Mouse (Mus musculus) midbrain, embryonic 15.5 days (tissue): Measurements from ENCODE around the gene Dnah17. TPM values are rescaled to one million over a fixed set of nuclear protein-coding genes. Genes with fewer than 3 reads are reported as not detected.

Source experiments
- ATAC-seq: fragments of 200-750 bp; cut with Nextera tagmentation; replicated peaks from 2 replicates; pipeline ENCODE4 v1.8.0; 2017; ENCODE audit warnings: moderate TSS enrichment
- H3K27ac ChIP-seq: fragments of 300-500 bp; sonication (generic); 2 replicates; pipeline ENCODE4 v1.5.1; 2015; ENCODE audit warnings: mild to moderate bottlenecking, inconsistent platforms
- H3K27me3 ChIP-seq: fragments of 300-500 bp; sonication (generic); replicated peaks from 2 replicates; pipeline ENCODE4 v1.6.1; 2015; ENCODE audit warnings: inconsistent platforms
- H3K36me3 ChIP-seq: fragments of 300-500 bp; sonication (generic); replicated peaks from 2 replicates; pipeline ENCODE4 v1.6.1; 2015; ENCODE audit warnings: inconsistent platforms
- H3K4me1 ChIP-seq: fragments of 300-500 bp; sonication (generic); 2 replicates; pipeline ENCODE4 v1.6.1; 2015; ENCODE audit warnings: inconsistent platforms
- H3K4me2 ChIP-seq: fragments of 300-500 bp; sonication (generic); 2 replicates; pipeline ENCODE4 v1.6.1; 2015; ENCODE audit warnings: inconsistent platforms, mild to moderate bottlenecking, moderate library complexity
- H3K4me3 ChIP-seq: fragments of 300-500 bp; sonication (generic); 2 replicates; pipeline ENCODE4 v1.5.1; 2015; ENCODE audit warnings: mild to moderate bottlenecking, inconsistent platforms
- H3K9ac ChIP-seq: fragments of 300-500 bp; sonication (generic); 2 replicates; pipeline ENCODE4 v1.6.1; 2015; ENCODE audit warnings: mild to moderate bottlenecking, inconsistent platforms
- H3K9me3 ChIP-seq: fragments of 300-500 bp; sonication (generic); 2 replicates; pipeline ENCODE4 v1.6.1; 2016; ENCODE audit warnings: inconsistent platforms
- WGBS: fragments of 180-500 bp; shearing (Covaris S2); methylation state at CpG from one replicate; pipeline ENCODE4 v1.1.7; 2015; ENCODE audit warnings: mixed read lengths; 5-methylcytosine and 5-hydroxymethylcytosine counted together
- polyA plus RNA-seq: library from polyadenylated mRNA; unstranded; fragments of >200 nt; fragmentation: Nextera tagmentation; extraction: Ambion mirVana; gene quantifications from 2 replicates; pipeline ENCODE4 v1.2.1, GENCODE M21; 2015

Dnah17 gene
- polyA plus RNA-seq, 1 experiment from 2014 or later = 0.34 TPM

DNA sequence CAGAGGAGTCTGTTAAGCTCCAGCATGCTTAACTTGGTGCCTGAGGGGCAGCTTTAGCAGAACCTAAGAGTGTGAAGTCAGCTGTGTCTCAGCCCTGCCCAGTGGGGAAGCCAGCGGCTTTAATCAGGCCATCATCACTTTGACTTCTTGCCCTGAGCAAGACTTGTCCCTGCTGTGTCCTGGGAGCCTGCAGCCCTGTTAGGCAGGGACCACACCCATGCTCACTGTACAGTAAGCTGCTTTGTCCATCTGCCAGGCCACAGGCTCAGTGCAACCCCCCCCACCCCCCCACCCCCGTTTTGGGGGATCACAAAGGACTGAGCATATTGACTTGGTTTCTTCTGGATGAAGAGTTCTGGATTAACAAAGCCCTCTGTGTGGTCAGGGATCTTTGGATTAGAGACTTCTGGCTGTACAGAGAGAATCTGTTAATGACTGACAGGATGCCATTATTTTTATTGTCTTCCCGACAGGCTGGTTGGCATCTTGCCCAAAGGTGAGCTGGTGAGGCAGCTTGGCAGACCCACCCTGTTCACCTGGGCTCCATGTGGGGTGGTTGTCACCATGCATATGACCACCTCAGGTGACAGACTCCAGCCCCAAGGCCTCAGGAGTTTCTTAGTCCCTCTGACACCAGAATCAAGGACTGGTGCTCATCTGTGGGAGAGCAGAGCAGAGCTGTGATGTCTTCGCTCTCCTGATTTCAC, 120.4 kb downstream of the Dnah17 start:
- Histone ChIP-seq H3K27me3 (no peaks in the 10 kb centered on the region), H3K27ac (no peak overlapping the region), H3K36me3 (peaks cover 16% of the 10 kb centered on the region; the same call in 1 of the 2 replicates), H3K4me2 (no peak overlapping the region), H3K9ac (no peak overlapping the region), H3K9me3 (no peaks in the 10 kb centered on the region), H3K4me3 (no peak overlapping the region), H3K4me1 (peaks cover 17% of the 10 kb centered on the region)
- WGBS = 49% methylated on average over 4 of the region's 4 CpGs
- ATAC-seq = no peak

DNA sequence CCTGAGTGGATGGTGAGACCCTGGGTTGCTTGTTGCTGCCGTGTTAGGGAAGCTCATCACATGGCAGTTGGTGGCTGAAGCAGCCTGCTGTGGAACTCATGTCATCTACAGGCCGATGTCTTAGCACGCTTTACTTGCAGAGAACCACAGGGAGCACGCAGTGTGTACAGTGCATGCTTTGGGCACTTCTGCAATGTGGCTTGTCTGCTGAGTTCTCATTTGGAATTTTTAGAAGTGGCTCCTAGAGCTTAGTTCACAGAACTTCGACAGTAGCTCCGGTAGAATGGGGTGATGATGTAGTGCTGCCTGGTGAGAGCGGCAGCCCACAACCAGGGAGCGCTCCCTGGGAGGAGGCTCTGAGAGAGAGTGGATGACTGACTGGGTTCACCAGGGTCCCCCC, 121.6 kb downstream of the Dnah17 start:
- WGBS = 84% methylated on average over 8 of the region's 8 CpGs
- ATAC-seq = no peak
- Histone ChIP-seq H3K4me2 (no peak overlapping the region), H3K27ac (no peak overlapping the region), H3K4me1 (peaks cover 17% of the 10 kb centered on the region), H3K4me3 (no peak overlapping the region), H3K9me3 (no peaks in the 10 kb centered on the region), H3K27me3 (no peaks in the 10 kb centered on the region), H3K36me3 (peaks cover 16% of the 10 kb centered on the region; the same call in 1 of the 2 replicates), H3K9ac (no peak overlapping the region)

DNA sequence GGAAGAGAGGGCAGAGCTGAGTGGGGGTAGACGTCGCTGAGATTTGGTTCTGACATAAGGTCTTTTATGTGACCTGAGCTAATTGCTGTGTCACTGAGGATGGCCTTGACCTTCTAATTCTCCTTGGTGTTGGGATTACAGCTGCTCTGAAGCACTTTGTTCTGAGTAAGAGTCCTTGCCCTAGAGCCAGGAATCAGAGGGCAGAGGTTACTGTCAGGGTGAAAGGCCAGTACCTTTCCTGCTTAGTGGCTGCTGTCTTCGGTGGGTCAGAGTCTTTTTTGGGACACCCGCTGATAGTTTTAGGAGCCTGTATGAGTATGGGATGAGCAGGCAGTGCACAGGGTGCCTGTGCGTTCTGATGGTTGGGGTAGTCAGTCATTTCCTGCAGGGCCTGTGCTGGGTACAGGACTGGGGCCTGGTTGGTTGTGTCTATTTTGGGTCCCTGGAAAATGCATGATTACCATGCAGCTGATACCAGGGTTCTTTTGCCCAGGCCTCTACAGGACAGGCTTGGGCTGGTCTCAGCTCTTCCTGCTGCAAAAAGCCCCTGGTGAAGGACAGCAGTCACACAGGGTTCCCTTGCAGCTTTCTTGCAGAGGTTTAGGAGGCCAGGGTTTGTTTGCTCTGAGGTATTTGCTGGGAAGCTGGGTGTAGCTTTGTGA, 122.2 kb downstream of the Dnah17 start:
- Histone ChIP-seq H3K36me3 (peaks cover 19% of the 10 kb centered on the region; the same call in 1 of the 2 replicates), H3K9ac (no peak overlapping the region), H3K9me3 (no peaks in the 10 kb centered on the region), H3K27me3 (no peaks in the 10 kb centered on the region), H3K27ac (no peak overlapping the region), H3K4me2 (no peak overlapping the region), H3K4me3 (no peak overlapping the region), H3K4me1 (peaks cover 17% of the 10 kb centered on the region)
- no peak for ATAC-seq
- WGBS = 52% methylated on average over 5 of the region's 5 CpGs

GRCm38 (mm10) chr11:118007460-118008143, 122.8 kb downstream of the Dnah17 start:
- ATAC-seq = no peak
- Histone ChIP-seq H3K9me3 (no peaks in the 10 kb centered on the region), H3K27me3 (no peaks in the 10 kb centered on the region), H3K36me3 (peaks cover 24% of the 10 kb centered on the region; the same call in 1 of the 2 replicates), H3K4me2 (no peak overlapping the region), H3K27ac (no peak overlapping the region), H3K9ac (no peak overlapping the region), H3K4me1 (peaks cover 17% of the 10 kb centered on the region), H3K4me3 (no peak overlapping the region)
- WGBS = 71% methylated on average over 8 of the region's 8 CpGs

- no peak overlapping the region for H3K27ac ChIP-seq
- H3K4me2 ChIP-seq = no peak overlapping the region
- H3K36me3 ChIP-seq = peaks cover 36% of the 10 kb centered on the region; the same call in 1 of the 2 replicates
- WGBS = 89% methylated on average over 5 of the region's 5 CpGs
- H3K9me3 ChIP-seq = no peaks in the 10 kb centered on the region
- H3K4me1 ChIP-seq = peaks cover 9% of the 10 kb centered on the region
- no peak overlapping the region for H3K4me3 ChIP-seq
- no peaks in the 10 kb centered on the region for H3K27me3 ChIP-seq
- ATAC-seq = no peak
- H3K9ac ChIP-seq = no peak overlapping the region
These were observed 126.2 kb downstream of the Dnah17 start for GRCm38 (mm10) chr11:118004217-118004616.

DNA sequence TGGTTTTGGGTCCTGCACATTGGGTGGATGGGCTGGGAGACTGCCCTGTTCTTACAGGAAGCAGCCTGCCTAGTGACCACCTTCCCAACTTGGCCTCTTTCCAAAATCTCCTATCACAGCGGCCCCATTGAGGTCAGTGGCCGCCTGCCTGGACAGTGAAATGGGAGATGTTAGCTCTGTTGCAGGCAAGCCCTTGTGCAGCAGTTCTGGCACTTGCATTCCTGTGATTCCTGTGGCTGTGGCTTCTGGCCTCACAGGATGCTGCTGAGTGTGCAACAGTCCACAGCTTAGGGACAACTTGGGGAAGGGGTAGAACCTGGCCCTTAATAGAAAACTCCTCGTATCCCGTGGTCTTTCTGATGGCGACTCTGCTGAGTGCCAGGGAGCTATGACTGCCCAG, 126.7 kb downstream of the Dnah17 start:
- WGBS = 84% methylated on average over 5 of the region's 5 CpGs

DNA sequence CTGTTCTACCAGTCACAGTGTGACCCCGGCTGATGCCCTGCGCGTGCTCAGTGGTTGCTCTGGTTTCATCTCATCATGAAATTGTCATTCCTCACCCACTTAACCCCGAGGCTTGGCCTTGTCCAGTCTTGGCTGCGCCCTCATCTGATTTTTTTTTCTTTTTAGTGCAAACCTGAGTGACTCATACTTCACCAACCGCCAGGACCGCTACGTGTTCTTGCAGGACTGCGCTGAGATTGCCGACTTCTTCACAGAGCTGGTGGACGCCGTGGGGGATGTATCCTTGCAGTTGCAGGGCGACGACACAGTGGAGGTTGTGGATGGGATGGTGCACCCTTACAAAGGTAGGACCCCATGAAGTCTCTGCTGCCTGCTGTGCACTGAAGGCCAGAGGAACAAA, 127.3 kb downstream of the Dnah17 start:
- no peak overlapping the region for H3K27ac ChIP-seq
- no peak for ATAC-seq
- no peak overlapping the region for H3K4me3 ChIP-seq
- H3K9me3 ChIP-seq = no peaks in the 10 kb centered on the region
- no peak overlapping the region for H3K4me2 ChIP-seq
- no peaks in the 10 kb centered on the region for H3K27me3 ChIP-seq
- H3K36me3 ChIP-seq = peaks cover 36% of the 10 kb centered on the region; the same call in 1 of the 2 replicates
- H3K4me1 ChIP-seq = no peaks in the 10 kb centered on the region
- no peak overlapping the region for H3K9ac ChIP-seq
- 93% methylated on average over 14 of the region's 14 CpGs for WGBS

More for the DNA sequence above, 126.7 kb downstream of the Dnah17 start:
- Histone ChIP-seq H3K9me3 (no peaks in the 10 kb centered on the region), H3K4me3 (no peak overlapping the region), H3K4me2 (no peak overlapping the region), H3K36me3 (peaks cover 36% of the 10 kb centered on the region; the same call in 1 of the 2 replicates), H3K27ac (no peak overlapping the region), H3K9ac (no peak overlapping the region), H3K4me1 (peaks cover 4% of the 10 kb centered on the region), H3K27me3 (no peaks in the 10 kb centered on the region)
- ATAC-seq = no peak

GRCm38 (mm10) chr11:118000565-118001215, 129.7 kb downstream of the Dnah17 start:
- 95% methylated on average over 7 of the region's 7 CpGs for WGBS
- Histone ChIP-seq H3K9me3 (no peaks in the 10 kb centered on the region), H3K4me1 (peaks cover 6% of the 10 kb centered on the region), H3K4me2 (no peak overlapping the region), H3K36me3 (peaks cover 26% of the 10 kb centered on the region; the same call in 1 of the 2 replicates), H3K27me3 (no peaks in the 10 kb centered on the region), H3K9ac (no peak overlapping the region), H3K4me3 (no peak overlapping the region), H3K27ac (no peak overlapping the region)
- no peak for ATAC-seq

GRCm38 (mm10) chr11:118000083-118000482, 130.4 kb downstream of the Dnah17 start:
- H3K9me3 ChIP-seq = no peaks in the 10 kb centered on the region
- H3K27ac ChIP-seq = no peak overlapping the region
- H3K4me3 ChIP-seq = no peak overlapping the region
- no peak for ATAC-seq
- no peak overlapping the region for H3K9ac ChIP-seq
- 71% methylated on average over 1 of the region's 1 CpGs for WGBS
- no peaks in the 10 kb centered on the region for H3K27me3 ChIP-seq
- H3K4me1 ChIP-seq = peaks cover 11% of the 10 kb centered on the region
- H3K36me3 ChIP-seq = peaks cover 20% of the 10 kb centered on the region; the same call in 1 of the 2 replicates
- H3K4me2 ChIP-seq = no peak overlapping the region

GRCm38 (mm10) chr11:117999260-117999934, 131.0 kb downstream of the Dnah17 start:
- H3K27me3 ChIP-seq = no peaks in the 10 kb centered on the region
- peaks cover 19% of the 10 kb centered on the region; the same call in 1 of the 2 replicates for H3K36me3 ChIP-seq
- H3K4me3 ChIP-seq = no peak overlapping the region
- H3K27ac ChIP-seq = no peak overlapping the region
- WGBS = 89% methylated on average over 6 of the region's 6 CpGs
- H3K9me3 ChIP-seq = no peaks in the 10 kb centered on the region
- no peak overlapping the region for H3K4me2 ChIP-seq
- H3K9ac ChIP-seq = no peak overlapping the region
- peaks cover 18% of the 10 kb centered on the region for H3K4me1 ChIP-seq
- no peak for ATAC-seq

- no peaks in the 10 kb centered on the region for H3K9me3 ChIP-seq
- H3K4me2 ChIP-seq = no peak overlapping the region
- H3K36me3 ChIP-seq = peaks cover 18% of the 10 kb centered on the region; the same call in 1 of the 2 replicates
- no peak overlapping the region for H3K4me3 ChIP-seq
- H3K27me3 ChIP-seq = no peaks in the 10 kb centered on the region
- no peak overlapping the region for H3K9ac ChIP-seq
- WGBS = 96% methylated on average over 4 of the region's 4 CpGs
- no peak for ATAC-seq
- H3K27ac ChIP-seq = no peak overlapping the region
- H3K4me1 ChIP-seq = peaks cover 20% of the 10 kb centered on the region
These were observed 132.1 kb downstream of the Dnah17 start for GRCm38 (mm10) chr11:117998356-117998755.
